16 mouse cellular contexts compared by ENCODE assay signal in the genomic region with DNA sequence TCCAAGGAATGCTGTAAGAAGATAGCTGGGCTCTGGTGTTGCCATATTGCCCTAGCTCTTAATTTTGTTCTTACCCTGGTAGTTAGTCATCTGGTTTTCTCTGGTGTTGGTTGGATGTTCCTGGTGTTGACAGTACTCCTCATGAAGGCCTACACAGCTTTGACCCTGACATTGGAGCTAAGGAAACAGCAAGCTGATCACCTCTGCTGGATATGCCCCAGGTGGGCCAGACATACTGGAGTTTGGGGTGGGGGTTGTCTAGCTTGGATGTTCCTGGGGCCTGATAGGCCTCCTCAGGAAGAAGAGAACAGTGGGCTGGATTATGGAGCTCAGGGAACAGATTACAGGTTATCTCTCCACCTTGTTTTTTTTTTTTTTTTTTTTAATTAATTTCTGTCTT.
"Had no signal": no experiment of that assay in that cellular context is flagged by ENCODE, and none has a peak within 500 bp of the region (broad histone marks: within the 10 kb centered on the region; RNA-seq: fewer than 3 reads in every experiment).

No protein-coding gene starts in this region.

- H3K9ac ChIP-seq: neural tube, embryonic 13.5 days; neural tube, embryonic 15.5 days; stomach, embryonic 15.5 days had no signal

- H3K27me3 ChIP-seq: neural tube, embryonic 13.5 days; neural tube, embryonic 15.5 days; stomach, embryonic 15.5 days had no signal

- H3K9me3 ChIP-seq: neural tube, embryonic 13.5 days; neural tube, embryonic 15.5 days; stomach, embryonic 15.5 days had no signal

- H3K27ac ChIP-seq: neural tube, embryonic 13.5 days; neural tube, embryonic 15.5 days; stomach, embryonic 15.5 days; stomach, postnatal 0 days had no signal

- H3K36me3 ChIP-seq: neural tube, embryonic 13.5 days; neural tube, embryonic 15.5 days; stomach, embryonic 15.5 days had no signal

- H3K4me3 ChIP-seq: neural tube, embryonic 13.5 days; neural tube, embryonic 15.5 days; stomach, embryonic 15.5 days had no signal

- H3K4me1 ChIP-seq: neural tube, embryonic 13.5 days; neural tube, embryonic 15.5 days; stomach, embryonic 15.5 days had no signal

- DNase-seq: retina, postnatal 1 day; right cerebral cortex, adult 18-20 months; right cerebral cortex, postnatal 14 days; right cerebral cortex, postnatal 25 days; right cerebral cortex, postnatal 4 days; spleen, adult 18-20 months; thymus, adult 18-20 months; thymus, adult 2 months; thymus, postnatal 14 days; thymus, postnatal 25 days; thymus, postnatal 36 days; thymus, postnatal 4 days had no signal
